Mouse (Mus musculus): ENCODE data around the gene Cldn20. TPM values are rescaled to one million over a fixed set of nuclear protein-coding genes. Genes with fewer than 3 reads are reported as not detected.

The Cldn20 gene
- polyA plus RNA-seq, 1 experiment, result 0.19 TPM

GRCm38 (mm10) chr17:3490216-3490895, 42.0 kb upstream of the Cldn20 start:
- no peak overlapping the region for H3ac ChIP-seq (ENCODE audit: control insufficient read depth, insufficient read length)
- no peak overlapping the region for H3K4me3 ChIP-seq
- no peak overlapping the region for H3K4me2 ChIP-seq (ENCODE audit: low read depth)
- H3K36me3 ChIP-seq (ENCODE audit: control insufficient read depth, insufficient read depth), result no peaks in the 10 kb centered on the region
- H3K27me3 ChIP-seq (ENCODE audit: control insufficient read depth, insufficient read depth, insufficient read length), result no peaks in the 10 kb centered on the region
- no peaks in the 10 kb centered on the region for H3K79me2 ChIP-seq (ENCODE audit: control insufficient read depth, insufficient read depth)
- TF ChIP-seq POLR2A (IDR thresholded peaks at IDR 0.05; ENCODE audit: insufficient read length, low read depth) (no peak), E2F4 (IDR thresholded peaks at IDR 0.05; ENCODE audit: insufficient read depth) (no peak), POLR2AphosphoS2 (IDR thresholded peaks at IDR 0.05; ENCODE audit: insufficient read length, low read depth) (no peak), MAX (IDR thresholded peaks at IDR 0.05; ENCODE audit: low read depth) (no peak), REST (IDR thresholded peaks at IDR 0.05; ENCODE audit: insufficient read depth, insufficient read length) (no peak), SRF (IDR thresholded peaks at IDR 0.05; ENCODE audit: control insufficient read depth, insufficient read length, low read depth) (no peak), MYOD1 (IDR thresholded peaks at IDR 0.05; ENCODE audit: control insufficient read depth in 1 of 3, insufficient read length in 2 of 3, low read depth in 2 of 3) (no peak), CEBPB (IDR thresholded peaks at IDR 0.05; ENCODE audit: insufficient read depth, poor library complexity, severe bottlenecking) (no peak), TCF3 (IDR thresholded peaks at IDR 0.05; ENCODE audit: insufficient read length, low read depth) (no peak), TCF12 (IDR thresholded peaks at IDR 0.05; ENCODE audit: insufficient read depth, poor library complexity, severe bottlenecking) (no peak), USF1 (IDR thresholded peaks at IDR 0.05; ENCODE audit: low read depth) (no peak), MYOG (IDR thresholded peaks at IDR 0.05; ENCODE audit: control insufficient read depth in 1 of 3, insufficient read depth in 1 of 3, insufficient read length in 2 of 3, low read depth in 2 of 3) (no peak)

DNA sequence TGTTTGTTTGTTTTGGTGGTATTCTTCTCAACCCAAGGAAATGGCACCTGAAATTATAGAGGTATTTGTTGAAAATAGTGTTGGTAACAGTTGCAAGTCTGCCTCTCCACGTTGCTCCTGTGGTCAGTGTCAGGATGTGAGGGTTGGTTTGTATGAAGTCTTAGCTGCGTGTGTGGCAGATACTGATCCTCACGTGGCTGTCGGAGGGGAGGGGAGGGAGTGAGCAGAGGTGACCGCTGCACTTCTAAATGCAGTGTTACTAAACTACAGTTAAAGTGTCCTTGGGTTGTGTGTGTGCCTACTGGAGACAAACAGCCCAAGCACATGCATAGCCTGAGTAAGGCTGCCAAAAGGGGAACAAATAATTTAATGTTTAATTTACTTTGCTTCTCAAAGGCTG, 41.3 kb upstream of the Cldn20 start:
- H3K36me3 ChIP-seq (ENCODE audit: control insufficient read depth, insufficient read depth), result no peaks in the 10 kb centered on the region
- H3K27me3 ChIP-seq (ENCODE audit: control insufficient read depth, insufficient read depth, insufficient read length), result no peaks in the 10 kb centered on the region
- H3K79me2 ChIP-seq (ENCODE audit: control insufficient read depth, insufficient read depth), result no peaks in the 10 kb centered on the region
- no peak overlapping the region for H3K4me3 ChIP-seq
- no peak overlapping the region for H3K4me2 ChIP-seq (ENCODE audit: low read depth)
- TF ChIP-seq SRF (IDR thresholded peaks at IDR 0.05; ENCODE audit: control insufficient read depth, insufficient read length, low read depth) (no peak), TCF12 (IDR thresholded peaks at IDR 0.05; ENCODE audit: insufficient read depth, poor library complexity, severe bottlenecking) (no peak), USF1 (IDR thresholded peaks at IDR 0.05; ENCODE audit: low read depth) (no peak), TCF3 (IDR thresholded peaks at IDR 0.05; ENCODE audit: insufficient read length, low read depth) (no peak), CEBPB (IDR thresholded peaks at IDR 0.05; ENCODE audit: insufficient read depth, poor library complexity, severe bottlenecking) (no peak), E2F4 (IDR thresholded peaks at IDR 0.05; ENCODE audit: insufficient read depth) (no peak), MYOG (IDR thresholded peaks at IDR 0.05; ENCODE audit: control insufficient read depth in 1 of 3, insufficient read depth in 1 of 3, insufficient read length in 2 of 3, low read depth in 2 of 3) (no peak), POLR2A (IDR thresholded peaks at IDR 0.05; ENCODE audit: insufficient read length, low read depth) (no peak), MYOD1 (IDR thresholded peaks at IDR 0.05; ENCODE audit: control insufficient read depth in 1 of 3, insufficient read length in 2 of 3, low read depth in 2 of 3) (no peak), REST (IDR thresholded peaks at IDR 0.05; ENCODE audit: insufficient read depth, insufficient read length) (no peak), POLR2AphosphoS2 (IDR thresholded peaks at IDR 0.05; ENCODE audit: insufficient read length, low read depth) (no peak), MAX (IDR thresholded peaks at IDR 0.05; ENCODE audit: low read depth) (no peak)
- H3ac ChIP-seq (ENCODE audit: control insufficient read depth, insufficient read length), result no peak overlapping the region

- H3ac ChIP-seq (ENCODE audit: control insufficient read depth, insufficient read length), result no peak overlapping the region
- no peaks in the 10 kb centered on the region for H3K27me3 ChIP-seq (ENCODE audit: control insufficient read depth, insufficient read depth, insufficient read length)
- H3K4me2 ChIP-seq (ENCODE audit: low read depth), result no peak overlapping the region
- no peak for TF ChIP-seq MYOD1 (IDR thresholded peaks at IDR 0.05; ENCODE audit: control insufficient read depth in 1 of 3, insufficient read length in 2 of 3, low read depth in 2 of 3)
- TF ChIP-seq MYOG (IDR thresholded peaks at IDR 0.05; ENCODE audit: control insufficient read depth in 1 of 3, insufficient read depth in 1 of 3, insufficient read length in 2 of 3, low read depth in 2 of 3), result no peak
- TF ChIP-seq POLR2A (IDR thresholded peaks at IDR 0.05; ENCODE audit: insufficient read length, low read depth), result no peak
- TF ChIP-seq TCF12 (IDR thresholded peaks at IDR 0.05; ENCODE audit: insufficient read depth, poor library complexity, severe bottlenecking), result no peak
- TF ChIP-seq CEBPB (IDR thresholded peaks at IDR 0.05; ENCODE audit: insufficient read depth, poor library complexity, severe bottlenecking), result no peak
- no peak for TF ChIP-seq POLR2AphosphoS2 (IDR thresholded peaks at IDR 0.05; ENCODE audit: insufficient read length, low read depth)
- TF ChIP-seq SRF (IDR thresholded peaks at IDR 0.05; ENCODE audit: control insufficient read depth, insufficient read length, low read depth), result no peak
- no peak for TF ChIP-seq TCF3 (IDR thresholded peaks at IDR 0.05; ENCODE audit: insufficient read length, low read depth)
- no peak for TF ChIP-seq REST (IDR thresholded peaks at IDR 0.05; ENCODE audit: insufficient read depth, insufficient read length)
- TF ChIP-seq MAX (IDR thresholded peaks at IDR 0.05; ENCODE audit: low read depth), result no peak
- no peak for TF ChIP-seq E2F4 (IDR thresholded peaks at IDR 0.05; ENCODE audit: insufficient read depth)
- no peak for TF ChIP-seq USF1 (IDR thresholded peaks at IDR 0.05; ENCODE audit: low read depth)
- H3K36me3 ChIP-seq (ENCODE audit: control insufficient read depth, insufficient read depth), result no peaks in the 10 kb centered on the region
- no peaks in the 10 kb centered on the region for H3K79me2 ChIP-seq (ENCODE audit: control insufficient read depth, insufficient read depth)
- H3K4me3 ChIP-seq, result no peak overlapping the region
Observed at GRCm38 (mm10) chr17:3491667-3492066, 40.7 kb upstream of the Cldn20 start.

- no peak overlapping the region for H3ac ChIP-seq (ENCODE audit: control insufficient read depth, insufficient read length)
- peaks cover 4% of the 10 kb centered on the region for H3K36me3 ChIP-seq (ENCODE audit: control insufficient read depth, insufficient read depth)
- no peak overlapping the region for H3K4me2 ChIP-seq (ENCODE audit: low read depth)
- TF ChIP-seq USF1 (IDR thresholded peaks at IDR 0.05; ENCODE audit: low read depth), result no peak
- TF ChIP-seq MAX (IDR thresholded peaks at IDR 0.05; ENCODE audit: low read depth), result no peak
- no peak for TF ChIP-seq TCF12 (IDR thresholded peaks at IDR 0.05; ENCODE audit: insufficient read depth, poor library complexity, severe bottlenecking)
- no peak for TF ChIP-seq POLR2A (IDR thresholded peaks at IDR 0.05; ENCODE audit: insufficient read length, low read depth)
- no peak for TF ChIP-seq SRF (IDR thresholded peaks at IDR 0.05; ENCODE audit: control insufficient read depth, insufficient read length, low read depth)
- TF ChIP-seq REST (IDR thresholded peaks at IDR 0.05; ENCODE audit: insufficient read depth, insufficient read length), result no peak
- H3K27me3 ChIP-seq (ENCODE audit: control insufficient read depth, insufficient read depth, insufficient read length), result no peaks in the 10 kb centered on the region
- H3K79me2 ChIP-seq (ENCODE audit: control insufficient read depth, insufficient read depth), result no peaks in the 10 kb centered on the region
- no peak overlapping the region for H3K4me3 ChIP-seq
Observed at GRCm38 (mm10) chr17:3495576-3495975, 36.8 kb upstream of the Cldn20 start.
